Mouse (Mus musculus) cerebellum, adult 18-20 months (tissue): Measurements from ENCODE around the gene Ctbp2.

Experiments used
- DNase-seq, 2 experiments: peaks; one replicate each; pipeline ENCODE4 v3.0.0; 2021

Ctbp2 gene

DNA sequence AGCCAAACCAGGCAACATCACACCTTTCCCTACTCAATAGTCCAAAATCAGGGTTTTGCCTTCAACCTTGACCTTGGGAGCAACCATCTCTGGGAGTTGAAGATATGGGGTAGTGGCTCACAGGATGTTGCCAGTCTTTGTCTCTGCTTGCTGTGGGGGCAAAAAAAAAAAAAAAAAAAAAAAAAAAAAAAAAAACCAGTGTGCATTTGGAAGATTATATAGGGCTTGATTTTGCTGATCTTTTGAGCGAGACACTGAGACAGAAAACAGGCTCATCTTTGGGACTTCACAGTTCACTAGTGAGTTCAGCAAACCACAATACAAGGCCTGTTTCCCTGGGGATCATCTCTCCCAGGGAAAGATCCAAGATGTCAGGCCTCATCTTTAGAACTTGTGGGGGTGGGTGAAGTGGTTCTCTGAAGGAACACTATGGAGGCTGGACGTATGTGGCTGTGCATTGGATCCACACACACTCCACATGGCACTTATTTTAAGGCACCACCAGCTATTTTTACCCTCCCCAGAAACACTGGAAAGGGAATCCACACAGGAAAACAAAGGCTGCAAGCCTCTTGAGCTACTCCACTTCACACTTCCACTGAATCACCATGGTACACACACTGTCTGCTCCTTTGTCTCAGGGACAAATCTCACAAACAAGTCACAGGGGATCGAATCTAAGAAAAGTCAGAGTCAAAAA is 84.4 kb downstream of the Ctbp2 start:
- DNase-seq = no peak

DNA sequence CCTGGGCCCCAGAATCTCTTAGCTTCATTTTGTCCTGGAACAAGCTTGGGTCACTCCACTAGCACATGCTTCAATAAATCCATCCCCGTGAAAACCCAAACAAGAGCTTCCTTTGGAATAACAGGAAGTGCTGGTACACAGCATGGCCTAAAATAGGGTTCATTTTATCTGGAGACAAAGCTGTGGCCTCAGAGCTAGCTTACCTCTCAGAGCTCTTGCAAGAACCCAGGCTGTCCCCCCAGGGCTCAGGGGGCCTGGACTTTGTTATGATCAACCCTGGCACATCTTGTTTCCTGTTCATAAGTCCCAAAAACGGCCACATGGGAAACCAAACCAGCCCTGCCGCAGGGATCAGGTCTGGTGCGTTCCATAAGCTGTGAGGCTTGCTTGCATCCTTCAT is 86.5 kb downstream of the Ctbp2 start:
- DNase-seq = no peak

DNA sequence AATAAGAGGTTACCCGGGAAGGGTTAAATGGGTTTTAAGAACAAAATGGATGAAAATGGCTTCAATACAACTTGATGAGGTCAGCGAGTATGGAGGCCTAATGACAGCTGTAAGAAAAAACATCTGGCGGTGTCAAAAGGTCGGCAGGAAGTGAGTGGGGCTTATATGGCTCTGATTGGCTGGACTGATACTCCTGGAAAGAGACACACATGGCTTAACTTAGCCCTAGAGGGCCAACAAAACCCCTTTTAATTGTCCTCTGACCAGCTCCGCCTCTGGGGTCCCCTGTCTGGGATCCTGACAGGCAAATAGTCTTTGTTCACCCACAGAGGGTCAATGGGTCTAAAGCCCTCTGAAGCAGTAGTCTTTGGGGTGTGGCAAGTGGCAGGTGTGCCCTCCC is 86.9 kb downstream of the Ctbp2 start:
- DNase-seq = no peak

DNA sequence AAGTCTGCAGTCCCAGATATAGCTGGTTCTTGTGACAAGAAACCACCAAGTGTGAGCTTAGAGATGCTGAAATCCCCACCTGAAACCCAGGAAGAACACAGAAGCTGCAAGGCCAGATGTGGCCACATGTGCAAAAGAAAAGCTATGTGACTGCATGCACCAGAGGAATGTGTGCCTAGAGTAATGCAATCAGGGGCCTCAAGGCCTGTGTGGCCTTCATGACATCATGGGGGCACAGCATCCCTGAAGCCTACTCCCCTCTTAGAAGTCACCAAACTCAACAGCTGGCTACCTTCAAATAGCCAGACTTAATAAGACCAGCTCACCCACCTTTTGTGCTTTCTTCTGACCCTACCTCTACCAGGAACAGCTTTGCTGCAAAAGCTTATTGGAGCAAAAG is 88.3 kb downstream of the Ctbp2 start:
- DNase-seq = no peak

DNA sequence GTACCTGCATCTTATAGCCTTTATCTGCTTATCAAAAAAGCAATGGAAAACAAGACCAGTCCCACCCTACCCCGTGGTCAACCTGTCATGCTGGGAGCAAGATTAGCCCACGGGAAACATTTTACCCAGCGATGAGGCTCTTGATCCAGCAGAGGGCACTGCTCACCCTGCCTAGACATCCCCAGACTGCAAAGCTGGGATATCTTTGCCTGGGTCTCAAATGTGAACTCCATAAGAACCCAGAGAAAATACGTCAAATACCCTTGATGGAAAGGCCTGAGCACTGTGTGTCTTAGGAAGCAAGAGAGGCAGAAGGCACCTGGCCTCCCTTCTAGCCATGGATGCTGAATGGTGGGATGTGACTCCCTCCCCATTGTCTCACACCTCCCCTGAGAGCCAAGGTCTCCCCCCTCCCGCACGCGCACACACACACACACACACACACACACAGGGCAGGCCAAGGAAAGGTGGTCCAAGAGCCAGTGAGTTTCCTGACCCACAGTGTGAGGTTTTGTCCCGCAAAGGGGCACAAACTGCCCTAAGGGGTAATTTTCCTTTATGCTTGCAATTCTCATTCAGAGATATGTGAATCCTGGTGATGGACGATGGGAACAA is 91.5 kb downstream of the Ctbp2 start:
- DNase-seq = peak; percentile 70 to 79

DNA sequence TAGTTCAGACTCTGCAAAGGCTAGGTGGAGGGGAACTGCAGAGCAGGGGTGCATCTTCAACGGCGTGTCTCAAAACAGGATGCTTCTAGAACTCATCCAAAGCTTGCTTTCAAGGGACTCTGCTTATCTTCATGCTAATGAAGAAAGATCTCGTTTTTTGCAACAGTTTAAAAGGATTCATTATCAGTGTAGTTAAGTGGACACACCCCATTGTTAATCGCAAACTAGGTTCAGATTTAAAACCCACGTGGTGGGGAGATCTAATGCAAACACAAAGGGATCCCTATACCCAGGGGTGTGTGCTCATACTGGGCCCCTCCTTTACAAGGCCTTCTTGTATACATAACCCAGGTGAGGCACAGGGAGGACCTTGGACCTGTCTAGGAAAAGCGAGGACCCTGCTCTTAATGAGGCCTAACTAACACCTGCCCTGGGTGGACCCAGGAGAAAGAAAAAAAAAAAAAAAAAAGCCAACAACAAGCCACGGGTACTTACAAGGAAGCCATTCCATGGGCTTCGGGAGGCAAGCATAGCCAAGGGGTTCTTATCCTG is 94.6 kb downstream of the Ctbp2 start:
- no peak for DNase-seq

DNA sequence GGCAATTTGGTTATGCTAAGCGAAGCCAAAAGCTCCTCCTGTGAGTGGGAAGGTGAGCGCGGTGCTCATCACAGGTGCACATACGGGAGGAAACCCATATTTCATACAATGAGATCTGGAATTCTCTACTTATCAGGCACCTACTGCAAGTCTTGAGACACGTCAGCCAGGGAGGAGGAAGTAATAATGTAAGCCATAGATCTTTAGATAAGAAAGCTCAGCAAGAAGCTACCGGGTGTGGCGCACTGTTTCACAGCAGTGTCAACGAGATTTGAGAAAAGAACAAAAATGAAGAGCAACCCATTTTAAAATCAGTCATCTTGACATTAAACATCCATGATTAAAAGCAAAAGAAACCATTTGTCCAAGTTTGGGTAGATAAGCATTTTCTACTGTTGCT is 95.2 kb downstream of the Ctbp2 start:
- no peak for DNase-seq

DNA sequence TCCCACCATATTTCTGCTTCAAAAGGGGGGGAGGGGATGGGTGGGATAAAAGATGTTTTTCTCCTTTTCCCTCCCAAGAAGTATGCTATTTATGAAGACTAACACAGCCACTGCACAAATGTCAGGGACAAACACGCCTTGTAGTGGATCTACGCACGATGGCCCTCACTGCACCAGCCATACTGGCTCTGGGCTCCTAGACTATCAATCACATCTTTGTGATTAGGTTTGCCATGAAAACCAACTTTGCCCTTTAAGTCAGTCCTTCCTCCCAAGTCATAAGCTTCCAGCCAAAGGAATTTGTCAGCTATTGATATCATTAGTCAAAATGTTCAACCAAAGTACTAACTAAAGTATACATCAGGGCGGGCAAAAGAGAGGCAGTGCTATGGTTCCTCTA is 96.2 kb downstream of the Ctbp2 start:
- DNase-seq = no peak

DNA sequence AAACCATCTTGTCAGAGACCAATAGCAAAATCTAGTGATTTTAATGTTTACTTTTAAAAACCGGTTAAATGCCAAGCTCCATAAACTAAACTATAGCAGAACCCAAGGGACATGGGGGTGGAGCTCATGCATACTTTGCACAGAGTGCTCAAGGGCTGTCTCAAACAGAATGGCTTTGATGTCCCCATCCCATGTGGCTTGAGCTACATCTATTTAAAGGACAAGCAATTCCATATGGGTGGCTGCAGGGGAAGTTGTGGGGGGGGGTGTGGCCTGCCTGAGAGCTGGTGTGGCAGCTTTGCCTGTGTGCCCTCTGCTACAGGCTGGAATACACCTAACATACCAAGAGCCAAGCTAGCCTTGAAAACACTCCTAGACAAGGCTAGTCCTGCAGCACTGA is 99.5 kb downstream of the Ctbp2 start:
- no peak for DNase-seq

DNA sequence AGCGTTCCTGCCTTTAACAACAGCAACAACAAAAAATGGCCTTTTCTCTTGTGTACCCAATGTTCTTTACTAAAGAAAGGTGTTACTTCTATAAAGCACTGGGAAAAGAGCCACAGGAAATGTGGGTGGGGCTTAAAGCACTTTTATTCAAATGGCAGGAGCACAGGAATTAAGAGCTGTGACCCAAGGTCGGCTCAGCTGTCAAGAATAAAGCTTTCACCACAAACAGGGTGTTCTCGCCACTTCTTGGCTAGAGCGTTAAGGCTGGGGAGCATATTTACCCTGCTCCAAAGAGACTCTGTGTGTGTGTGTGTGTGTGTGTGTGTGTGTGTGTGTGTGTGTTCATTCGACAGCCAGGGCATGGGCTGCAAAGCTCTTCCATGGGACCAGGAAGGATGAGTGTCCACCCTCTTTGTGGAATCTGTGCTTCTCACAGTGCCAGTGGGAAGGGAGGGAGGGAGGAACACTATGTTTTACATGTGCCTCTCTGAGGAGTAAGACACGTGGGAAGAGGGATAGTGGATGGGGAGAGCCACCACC is 104.6 kb downstream of the Ctbp2 start:
- no peak for DNase-seq

DNA sequence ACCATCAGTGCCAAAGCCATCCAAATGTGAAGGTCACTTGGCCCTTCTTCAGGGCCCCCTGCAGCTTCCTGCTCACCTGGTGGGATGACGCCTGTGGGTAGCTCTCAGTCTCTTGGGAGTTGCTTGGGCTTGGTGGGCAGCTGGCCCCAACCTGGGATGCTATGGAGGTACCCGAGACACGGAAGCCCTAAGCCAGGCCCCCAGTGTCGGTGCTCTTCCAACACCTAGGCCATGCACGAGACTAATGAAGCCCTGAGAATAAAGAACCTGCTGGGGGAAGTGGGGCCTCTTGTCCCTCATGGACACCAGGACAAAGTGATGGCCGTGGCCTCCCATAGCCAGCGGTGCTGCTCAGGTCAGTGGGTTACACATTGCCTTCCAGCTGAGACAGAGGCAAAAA is 105.2 kb downstream of the Ctbp2 start:
- DNase-seq = no peak

DNA sequence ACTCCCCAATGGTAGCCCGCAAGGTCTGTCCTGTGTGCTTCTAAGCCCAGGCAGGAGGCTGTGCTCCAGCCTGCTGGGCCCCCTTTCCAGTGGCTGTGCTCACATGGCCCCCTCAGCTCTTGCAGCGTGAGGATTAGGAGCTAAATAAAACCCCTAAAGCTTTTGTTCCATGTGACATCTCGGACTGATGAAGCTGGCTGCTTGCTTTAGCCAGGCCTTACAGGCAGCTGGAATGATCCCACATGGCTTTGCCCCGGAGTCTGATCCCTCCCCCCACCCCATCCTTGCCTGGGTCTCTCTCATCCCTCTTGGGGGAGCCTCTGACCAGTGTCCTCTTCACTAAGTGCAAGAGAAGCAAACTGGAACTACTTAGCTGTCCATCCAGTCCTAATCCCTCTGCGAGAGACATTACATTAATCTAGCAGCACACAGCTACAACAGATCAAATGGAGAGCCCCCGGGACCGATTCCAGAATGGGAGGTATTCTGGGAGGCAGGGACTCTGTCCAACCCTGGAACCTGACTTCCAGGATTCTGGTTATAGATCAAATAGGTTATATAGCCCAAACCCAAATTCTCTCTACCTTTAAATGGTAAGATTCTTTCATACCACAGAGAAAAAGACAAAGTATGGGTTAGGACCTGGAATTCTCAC is 108.6 kb downstream of the Ctbp2 start:
- peak in 1 of 2 experiments; percentile 39 for DNase-seq

DNA sequence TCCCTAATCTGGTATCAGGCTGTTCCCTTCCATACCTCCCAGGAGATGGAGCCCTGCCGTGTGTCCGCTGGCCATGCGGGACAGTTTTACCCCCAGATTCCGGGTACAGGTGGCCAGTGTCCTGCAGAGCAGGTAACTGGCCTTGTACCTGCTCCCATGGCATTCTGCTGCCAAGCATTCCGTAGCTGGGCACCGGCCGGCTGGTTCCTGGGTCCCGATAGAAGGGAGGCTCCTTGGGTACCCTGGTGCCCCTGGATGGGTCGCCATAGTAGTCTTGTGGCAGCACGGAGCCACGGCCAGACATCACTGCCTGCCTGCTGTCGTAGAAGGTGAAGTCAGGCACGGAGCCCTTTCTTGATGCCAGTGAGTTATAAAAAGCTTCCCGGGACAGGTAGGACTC is 109.5 kb downstream of the Ctbp2 start:
- DNase-seq = peak; percentile 43 to 50

DNA sequence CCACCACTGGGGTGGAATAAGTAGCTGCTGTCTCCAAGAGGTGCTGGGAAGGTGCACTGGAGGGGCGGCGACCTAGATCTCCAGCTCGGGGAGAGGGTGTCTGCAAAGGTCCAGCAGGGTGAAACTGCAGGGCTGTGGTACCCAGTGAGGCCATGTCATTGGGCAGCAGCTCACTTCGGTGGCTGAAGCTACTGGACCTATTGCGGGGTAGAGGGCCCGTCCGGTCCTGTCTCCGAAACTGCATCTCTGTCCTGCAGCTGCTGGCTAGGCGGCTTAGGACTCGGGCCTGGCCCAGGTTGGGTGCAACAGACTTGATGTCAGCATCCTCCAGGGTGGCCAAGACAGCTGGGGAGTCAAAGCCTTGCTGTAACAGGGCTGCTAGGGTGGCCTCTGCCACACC is 110.2 kb downstream of the Ctbp2 start:
- DNase-seq = no peak

DNA sequence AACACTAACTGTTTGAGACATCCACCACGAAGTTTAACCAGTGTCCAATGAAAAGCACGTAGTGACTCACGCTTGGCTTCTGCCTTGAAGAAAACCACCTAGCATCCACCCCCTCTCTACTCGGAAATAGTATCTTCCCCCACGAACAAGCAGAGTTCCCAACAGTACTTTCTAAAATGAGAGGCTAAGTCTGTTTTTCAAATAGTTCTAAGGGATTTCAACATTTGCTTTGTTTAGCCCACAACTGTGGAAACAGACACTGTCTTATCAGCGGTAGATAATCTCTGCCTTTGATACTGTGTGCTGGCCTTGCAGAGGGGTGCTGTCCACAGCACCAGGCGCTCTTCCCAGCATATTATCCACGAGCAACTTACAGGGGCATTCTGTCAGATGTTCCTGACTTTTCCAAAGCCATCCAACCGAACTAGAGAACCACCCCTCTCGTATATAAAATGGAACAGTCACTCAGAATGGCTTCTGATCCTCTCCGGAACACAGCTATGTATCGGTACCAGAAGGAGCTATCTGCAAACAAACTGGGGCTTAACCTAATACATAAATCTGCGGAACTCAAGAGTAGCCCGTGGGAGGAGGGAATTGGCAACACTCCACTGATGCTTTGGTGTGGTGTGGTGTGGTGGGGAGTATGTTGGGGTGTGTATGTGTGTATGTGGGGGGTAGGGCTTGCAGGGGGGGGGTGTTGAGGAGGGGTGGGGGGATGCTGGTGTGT is 111.4 kb downstream of the Ctbp2 start:
- no peak for DNase-seq

DNA sequence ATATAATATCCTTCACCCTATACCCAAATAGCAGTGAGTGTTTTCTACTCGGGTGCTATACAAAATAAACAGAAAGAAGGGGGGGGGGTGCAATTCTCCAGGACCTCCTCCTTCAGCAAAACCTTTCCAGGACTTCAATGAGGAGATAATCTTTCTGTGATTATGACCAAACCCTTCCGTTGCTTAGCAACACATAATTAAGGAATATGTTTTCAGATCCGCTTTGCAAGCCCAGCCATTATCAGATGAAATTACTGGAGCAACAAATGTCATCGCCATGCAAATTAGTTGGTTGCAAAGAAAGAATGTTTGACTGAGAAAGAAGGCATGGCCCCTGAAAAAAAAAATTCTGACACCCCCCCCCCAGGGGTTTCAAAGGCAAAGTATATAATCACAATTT is 112.5 kb downstream of the Ctbp2 start:
- no peak for DNase-seq

DNA sequence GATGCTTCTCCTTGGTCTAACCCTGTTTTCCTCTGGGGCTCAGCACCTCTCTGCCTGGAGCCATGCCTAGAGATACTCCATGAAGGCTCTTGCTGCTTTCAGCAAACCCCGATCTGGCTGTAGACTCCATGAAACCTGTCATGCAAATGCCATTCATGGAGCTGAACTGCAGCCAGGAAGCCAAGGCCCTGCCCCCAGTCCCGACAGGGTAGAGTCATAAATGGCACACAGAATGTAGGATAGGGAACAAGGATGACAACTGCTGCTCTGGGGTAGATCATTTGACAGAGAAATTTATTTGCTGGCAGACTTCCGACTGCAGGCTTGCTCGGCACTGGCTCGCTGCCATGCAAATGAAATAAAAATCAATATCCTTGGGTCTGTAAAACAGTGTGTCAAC is 113.0 kb downstream of the Ctbp2 start:
- DNase-seq = peak; percentile 70

DNA sequence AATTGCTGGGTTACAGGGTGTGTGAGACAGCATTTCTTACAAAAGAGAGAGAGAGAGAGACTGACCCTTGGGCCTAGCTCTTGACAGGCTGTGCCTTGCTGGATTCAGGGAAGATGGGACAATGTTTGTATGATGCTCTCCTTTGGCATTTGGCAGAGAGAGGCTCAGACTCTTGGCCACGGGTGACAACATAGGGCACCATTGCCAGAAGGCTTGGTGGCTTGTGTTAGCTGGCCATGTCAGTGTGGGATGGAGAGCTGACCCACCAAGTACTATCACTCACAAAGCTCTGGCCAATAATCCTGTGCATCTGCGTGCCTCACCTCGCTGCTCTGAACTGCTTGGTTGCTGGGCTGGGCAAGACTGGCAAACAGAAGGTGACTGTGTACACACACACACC is 113.7 kb downstream of the Ctbp2 start:
- peak; percentile 51 to 57 for DNase-seq

DNA sequence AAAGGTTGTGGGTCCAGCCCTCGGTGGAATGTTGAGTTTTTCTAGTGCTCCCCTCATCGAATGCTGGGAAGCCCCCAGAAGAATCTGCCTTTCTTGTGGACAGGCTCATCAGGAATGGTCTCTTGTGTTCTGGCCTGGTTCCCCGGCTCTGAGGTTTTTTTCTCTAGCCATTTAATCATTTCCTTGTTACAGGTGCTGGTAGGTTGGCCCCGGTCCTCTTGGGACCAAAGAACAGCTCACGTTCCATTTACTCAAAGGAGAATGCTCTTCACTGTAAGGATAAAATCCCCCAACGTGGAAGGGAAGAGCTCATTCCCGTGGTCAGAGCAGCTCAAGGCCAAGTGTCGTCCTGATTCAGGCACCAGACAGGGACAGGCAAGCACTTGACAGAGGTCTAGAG is 114.5 kb downstream of the Ctbp2 start:
- DNase-seq = no peak

DNA sequence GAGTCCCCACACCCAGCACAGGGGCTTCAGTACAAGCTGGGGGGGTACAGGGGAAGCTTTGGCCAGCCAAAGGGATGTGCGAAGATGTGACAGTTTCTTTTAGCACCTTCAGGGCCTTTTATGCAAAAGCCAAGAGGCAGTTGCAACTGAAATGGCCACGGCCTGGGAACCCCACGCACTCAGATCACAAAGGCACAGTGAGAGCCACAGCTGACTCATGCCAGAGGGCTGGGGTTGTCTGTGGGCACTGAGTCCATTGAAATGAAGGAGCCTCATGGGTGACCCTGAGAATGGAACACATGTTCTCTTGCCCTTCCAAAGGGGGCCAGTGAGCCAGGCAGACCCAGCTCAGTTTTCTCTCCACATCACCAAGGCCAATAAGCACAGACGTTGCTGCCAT is 115.5 kb downstream of the Ctbp2 start:
- DNase-seq = no peak

DNA sequence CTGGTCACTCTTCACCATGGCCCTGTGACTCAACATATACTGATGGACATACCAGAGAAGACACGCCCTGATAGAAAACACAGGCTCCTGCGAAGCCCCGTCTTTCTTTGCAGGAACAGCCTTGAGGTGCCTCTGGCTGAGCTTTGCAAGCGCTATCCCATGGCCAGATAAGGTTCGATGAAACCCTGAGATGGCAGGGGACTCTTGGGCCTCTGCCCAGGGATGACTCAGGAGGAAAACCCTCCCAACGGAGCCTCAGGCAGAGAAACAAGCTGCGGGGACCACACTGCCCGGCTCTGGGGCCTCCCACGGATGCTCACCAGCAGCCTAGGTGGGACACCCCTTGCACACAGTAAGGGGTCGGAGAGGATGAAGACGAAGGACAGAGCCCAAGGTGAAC is 116.8 kb downstream of the Ctbp2 start:
- peak; percentile 75 to 76 for DNase-seq

DNA sequence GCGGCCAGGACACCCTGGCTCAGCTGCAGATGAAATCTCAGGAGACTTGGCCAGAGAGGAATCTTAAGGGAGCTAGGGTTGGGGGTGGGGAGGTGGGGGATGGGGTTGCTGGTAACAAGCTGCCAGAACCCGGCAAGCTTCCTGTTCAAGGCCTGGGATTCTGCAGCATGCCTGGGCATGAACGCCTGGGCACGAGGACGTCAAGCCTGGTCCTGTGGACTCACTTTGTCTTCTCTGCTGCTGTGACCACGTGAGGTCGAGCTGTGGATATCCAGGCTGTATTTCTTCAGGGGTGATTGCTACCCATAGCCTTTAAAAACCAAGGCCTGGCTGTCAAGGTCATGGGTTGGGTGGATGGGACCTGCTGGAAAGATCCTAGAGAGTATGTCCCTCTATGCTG is 118.4 kb downstream of the Ctbp2 start:
- no peak for DNase-seq

DNA sequence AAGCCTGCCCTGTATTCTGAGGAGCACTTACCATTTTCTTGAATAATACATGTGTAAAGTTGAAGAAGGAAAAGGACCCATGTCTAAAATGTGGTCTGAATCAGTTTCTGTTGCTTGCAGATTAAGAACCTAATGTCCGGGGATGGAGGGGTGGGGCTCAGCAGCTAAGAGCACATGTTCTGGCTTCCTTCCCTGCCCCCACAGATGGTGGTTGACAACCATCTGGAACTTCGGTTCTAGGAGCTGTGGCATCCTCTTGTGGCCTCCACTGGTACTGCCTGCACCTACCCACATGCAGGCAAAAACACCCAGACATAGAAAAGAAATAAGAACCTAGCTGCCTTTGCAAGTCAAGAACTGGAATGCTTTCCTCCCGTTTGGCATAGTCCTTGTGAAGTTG is 120.7 kb downstream of the Ctbp2 start:
- DNase-seq = peak; percentile 93 to 94
